Mouse (Mus musculus) hindbrain, postnatal 0 days (tissue): Measurements from ENCODE around the gene Cped1. TPM values are rescaled to one million over a fixed set of nuclear protein-coding genes. Genes with fewer than 3 reads are reported as not detected.

Source experiments
- ATAC-seq: fragments of 200-750 bp; cut with Nextera tagmentation; 2 replicates; pipeline ENCODE4 v1.8.0; 2017; ENCODE audit warnings: mild to moderate bottlenecking, moderate TSS enrichment, moderate library complexity
- DNase-seq: peaks from one replicate; pipeline ENCODE4 v3.0.0-alpha.2; 2015; ENCODE audit warnings: low spot score
- H3K27ac ChIP-seq: fragments of 300-500 bp; sonication (generic); 2 replicates; pipeline ENCODE4 v1.5.1; 2014; ENCODE audit warnings: mild to moderate bottlenecking
- H3K27me3 ChIP-seq: fragments of 300-500 bp; sonication (generic); 2 replicates; pipeline ENCODE4 v1.6.1; 2014; ENCODE audit warnings: low read length, mixed read lengths; ENCODE audit not compliant: insufficient read depth
- H3K36me3 ChIP-seq: fragments of 300-500 bp; sonication (generic); 2 replicates; pipeline ENCODE4 v1.6.1; 2014; ENCODE audit warnings: low read length, mixed read lengths; ENCODE audit not compliant: insufficient read depth
- H3K4me1 ChIP-seq: fragments of 300-500 bp; sonication (generic); 2 replicates; pipeline ENCODE4 v1.6.1; 2014; ENCODE audit warnings: antibody characterized with exemption, low read length, mixed read lengths; ENCODE audit not compliant: insufficient read depth
- H3K4me2 ChIP-seq: fragments of 300-500 bp; sonication (generic); 2 replicates; pipeline ENCODE4 v1.6.1; 2014; ENCODE audit warnings: low read depth, mild to moderate bottlenecking, low read length, moderate library complexity, mixed read lengths
- H3K4me3 ChIP-seq: fragments of 300-500 bp; sonication (generic); 2 replicates; pipeline ENCODE4 v1.5.1; 2014; ENCODE audit warnings: low read length
- H3K9ac ChIP-seq: fragments of 300-500 bp; sonication (generic); replicated peaks from 2 replicates; pipeline ENCODE4 v1.6.1; 2014; ENCODE audit warnings: mild to moderate bottlenecking, low read length, moderate library complexity, mixed read lengths
- H3K9me3 ChIP-seq: fragments of 300-500 bp; sonication (generic); 2 replicates; pipeline ENCODE4 v1.6.1; 2016; ENCODE audit warnings: low read length, mixed read lengths
- CTCF ChIP-seq: IDR thresholded peaks from 2 replicates; pipeline ENCODE4 v1.5.1; 2016; ENCODE audit warnings: antibody characterized with exemption, control low read depth, low read depth
- WGBS: fragments of 180-500 bp; shearing (Covaris S2); extraction: QIAGEN DNeasy Blood & Tissue Kit; methylation state at CpG from one replicate; pipeline ENCODE4 v1.1.7; 2014; 5-methylcytosine and 5-hydroxymethylcytosine counted together
- polyA plus RNA-seq: library from polyadenylated mRNA; unstranded; fragments of >200 nt; fragmentation: Nextera tagmentation; extraction: Ambion mirVana; gene quantifications from 2 replicates; pipeline ENCODE4 v1.2.1, GENCODE M21; 2015
- total RNA-seq: library from RNA; depleted of rRNA; stranded (reverse); fragments of >200 nt; gene quantifications from 2 replicates; pipeline ENCODE4 v1.2.3, GENCODE M21; 2014

The Cped1 gene
- total and polyA plus RNA-seq, 2 experiments from 2014 or later, result 3.1 to 4.6 TPM

GRCm38 (mm10) chr6:22205030-22205750 is 219.5 kb downstream of the Cped1 start:
- DNase-seq (peak; percentile 54), ATAC-seq (0 out of 2 replicates have a peak, but pooled peaks have one; percentile 30)
- TF ChIP-seq CTCF, result no peak
- Histone ChIP-seq H3K27me3 (no peaks in the 10 kb centered on the region), H3K9me3 (no peaks in the 10 kb centered on the region), H3K4me3 (peak overlapping the region; percentile 16), H3K4me2 (peak overlapping the region; percentile 47), H3K36me3 (no peaks in the 10 kb centered on the region), H3K9ac (no peak overlapping the region; the same call in 1 of the 2 replicates), H3K4me1 (peaks cover 7% of the 10 kb centered on the region; the same call in 1 of the 2 replicates), H3K27ac (no peak overlapping the region; the same call in 1 of the 2 replicates)
- WGBS, result 46% methylated on average over 12 of the region's 12 CpGs

GRCm38 (mm10) chr6:22205751-22206121 is 220.0 kb downstream of the Cped1 start:
- WGBS, result 35% methylated on average over 7 of the region's 7 CpGs
- Histone ChIP-seq H3K27me3 (no peaks in the 10 kb centered on the region), H3K9me3 (no peaks in the 10 kb centered on the region), H3K4me2 (peak overlapping the region; percentile 47), H3K9ac (no peak overlapping the region), H3K4me3 (peak overlapping the region; percentile 16), H3K27ac (0 out of 2 replicates have a peak overlapping the region, but pooled peaks have one; percentile 32), H3K36me3 (no peaks in the 10 kb centered on the region), H3K4me1 (peaks cover 7% of the 10 kb centered on the region; the same call in 1 of the 2 replicates)
- TF ChIP-seq CTCF, result no peak
- ATAC-seq, result peak; percentile 57; the same call in 1 of the 2 replicates
- peak; percentile 44 for DNase-seq

- peak; percentile 60 for ATAC-seq
Measured at GRCm38 (mm10) chr6:22206179-22206578, 220.5 kb downstream of the Cped1 start.

GRCm38 (mm10) chr6:22206630-22207293 is 221.0 kb downstream of the Cped1 start:
- Histone ChIP-seq H3K4me1 (peaks cover 7% of the 10 kb centered on the region; the same call in 1 of the 2 replicates), H3K27ac (no peak overlapping the region), H3K9ac (no peak overlapping the region), H3K4me3 (no peak overlapping the region), H3K36me3 (no peaks in the 10 kb centered on the region), H3K27me3 (no peaks in the 10 kb centered on the region), H3K4me2 (peak overlapping the region; percentile 47), H3K9me3 (no peaks in the 10 kb centered on the region)
- 67% methylated on average over 5 of the region's 6 CpGs for WGBS
- DNase-seq (peak; percentile 28), ATAC-seq (0 out of 2 replicates have a peak, but pooled peaks have one; percentile 50)
- no peak for TF ChIP-seq CTCF

More at GRCm38 (mm10) chr6:22206179-22206578, 220.5 kb downstream of the Cped1 start:
- H3K36me3 ChIP-seq, result no peaks in the 10 kb centered on the region
- 0 out of 2 replicates have a peak overlapping the region, but pooled peaks have one; percentile 32 for H3K27ac ChIP-seq
- WGBS, result 46% methylated on average over 14 of the region's 14 CpGs
- no peaks in the 10 kb centered on the region for H3K27me3 ChIP-seq
- peaks cover 7% of the 10 kb centered on the region; the same call in 1 of the 2 replicates for H3K4me1 ChIP-seq
- peak overlapping the region; percentile 16 for H3K4me3 ChIP-seq
- no peak overlapping the region for H3K9ac ChIP-seq
- DNase-seq, result peak; percentile 9
- no peaks in the 10 kb centered on the region for H3K9me3 ChIP-seq
- H3K4me2 ChIP-seq, result peak overlapping the region; percentile 47
- TF ChIP-seq CTCF, result no peak

- Histone ChIP-seq H3K9me3 (no peaks in the 10 kb centered on the region), H3K4me1 (no peaks in the 10 kb centered on the region), H3K9ac (no peak overlapping the region), H3K27me3 (no peaks in the 10 kb centered on the region), H3K4me2 (no peak overlapping the region), H3K27ac (no peak overlapping the region), H3K4me3 (no peak overlapping the region), H3K36me3 (no peaks in the 10 kb centered on the region)
- no peak for DNase-seq
- 87% methylated on average over 6 of the region's 6 CpGs for WGBS
- no peak for TF ChIP-seq CTCF
- no peak for ATAC-seq
Measured at GRCm38 (mm10) chr6:22212158-22212557, 226.4 kb downstream of the Cped1 start.

GRCm38 (mm10) chr6:22213187-22213586 is 227.5 kb downstream of the Cped1 start:
- H3K27ac ChIP-seq, result no peak overlapping the region
- no peak overlapping the region for H3K4me2 ChIP-seq
- no peaks in the 10 kb centered on the region for H3K4me1 ChIP-seq
- H3K27me3 ChIP-seq, result no peaks in the 10 kb centered on the region
- DNase-seq (no peak), ATAC-seq (no peak)
- 75% methylated on average over 5 of the region's 5 CpGs for WGBS
- no peaks in the 10 kb centered on the region for H3K9me3 ChIP-seq
- H3K36me3 ChIP-seq, result no peaks in the 10 kb centered on the region
- H3K9ac ChIP-seq, result no peak overlapping the region
- no peak overlapping the region for H3K4me3 ChIP-seq
- no peak for TF ChIP-seq CTCF
